Mouse (Mus musculus): ENCODE data around the gene Cd164. TPM values are rescaled to one million over a fixed set of nuclear protein-coding genes. Genes with fewer than 3 reads are reported as not detected.

Cd164 gene
- total RNA-seq, 2 experiments from 2014 or later, result 56.8 to 67.2 TPM

DNA sequence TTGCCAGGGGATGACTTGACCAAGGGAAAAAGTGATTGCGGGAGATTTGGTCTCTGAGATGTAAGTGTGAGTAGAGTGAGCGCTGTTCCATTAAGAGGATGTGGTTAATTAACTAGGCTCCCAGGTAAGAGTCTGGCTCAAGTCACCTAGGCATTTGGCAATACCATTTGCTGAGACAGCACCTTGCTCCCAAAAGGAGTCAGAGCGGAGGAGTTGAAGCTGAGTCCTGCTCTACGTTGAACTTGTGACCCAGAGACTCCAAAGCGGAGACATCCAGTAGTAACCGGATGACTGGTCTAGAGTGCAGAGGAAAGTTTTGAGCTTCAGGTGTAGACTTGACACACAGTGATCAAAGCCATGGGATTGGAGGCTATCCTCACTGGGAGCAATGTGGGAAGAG lies 22.8 kb downstream of the Cd164 start:
- Histone ChIP-seq H3K4me3 (no peak overlapping the region), H3K27ac (no peak overlapping the region)
- no peak for TF ChIP-seq CTCF (conservative IDR thresholded peaks at IDR 0.05)
- DNase-seq (ENCODE audit: low spot score in 2 of 2), result no peak

DNA sequence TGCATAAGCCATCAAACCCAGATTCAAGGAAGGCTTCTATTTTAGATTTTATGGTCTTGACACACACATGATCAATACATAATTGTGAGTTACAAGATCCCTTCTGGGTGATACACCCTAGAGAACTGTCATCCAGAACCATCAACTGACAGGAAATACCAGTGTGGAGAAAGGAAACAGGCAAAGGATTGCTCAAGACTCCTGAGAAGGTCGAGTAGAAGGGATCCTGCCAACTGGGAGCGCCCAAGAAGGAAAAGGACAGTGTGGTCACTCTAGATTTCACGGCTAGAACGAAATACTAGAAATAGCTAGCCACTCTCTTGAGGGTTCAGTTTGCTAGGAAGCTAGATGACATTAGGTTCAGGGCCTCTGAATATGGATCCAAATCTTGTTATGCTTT lies 24.2 kb downstream of the Cd164 start:
- DNase-seq (ENCODE audit: low spot score in 2 of 2), result no peak
- H3K27ac ChIP-seq, result no peak overlapping the region
- no peak for TF ChIP-seq CTCF (conservative IDR thresholded peaks at IDR 0.05)
- H3K4me3 ChIP-seq, result no peak overlapping the region

DNA sequence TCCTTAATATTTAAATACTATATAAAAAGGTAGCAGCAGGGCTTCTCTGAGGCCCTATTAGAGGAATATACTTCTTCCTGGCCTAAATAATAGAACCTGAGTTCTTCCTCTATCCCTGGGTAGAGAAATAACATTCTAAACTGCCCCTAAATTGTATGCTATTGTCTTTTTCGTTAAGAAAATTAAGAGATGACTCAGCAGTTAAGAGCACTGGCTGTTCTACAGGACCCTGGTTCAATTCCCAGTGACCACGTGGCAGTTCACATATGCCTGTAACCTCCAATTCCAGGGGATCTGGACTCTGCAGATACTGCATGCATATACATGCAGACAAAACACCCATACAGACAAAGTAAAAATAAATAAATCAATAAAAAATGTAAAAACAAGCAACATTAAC lies 24.6 kb downstream of the Cd164 start:
- Histone ChIP-seq H3K27ac (no peak overlapping the region), H3K4me3 (no peak overlapping the region)
- DNase-seq (ENCODE audit: low spot score in 2 of 2), result no peak
- no peak for TF ChIP-seq CTCF (conservative IDR thresholded peaks at IDR 0.05)

DNA sequence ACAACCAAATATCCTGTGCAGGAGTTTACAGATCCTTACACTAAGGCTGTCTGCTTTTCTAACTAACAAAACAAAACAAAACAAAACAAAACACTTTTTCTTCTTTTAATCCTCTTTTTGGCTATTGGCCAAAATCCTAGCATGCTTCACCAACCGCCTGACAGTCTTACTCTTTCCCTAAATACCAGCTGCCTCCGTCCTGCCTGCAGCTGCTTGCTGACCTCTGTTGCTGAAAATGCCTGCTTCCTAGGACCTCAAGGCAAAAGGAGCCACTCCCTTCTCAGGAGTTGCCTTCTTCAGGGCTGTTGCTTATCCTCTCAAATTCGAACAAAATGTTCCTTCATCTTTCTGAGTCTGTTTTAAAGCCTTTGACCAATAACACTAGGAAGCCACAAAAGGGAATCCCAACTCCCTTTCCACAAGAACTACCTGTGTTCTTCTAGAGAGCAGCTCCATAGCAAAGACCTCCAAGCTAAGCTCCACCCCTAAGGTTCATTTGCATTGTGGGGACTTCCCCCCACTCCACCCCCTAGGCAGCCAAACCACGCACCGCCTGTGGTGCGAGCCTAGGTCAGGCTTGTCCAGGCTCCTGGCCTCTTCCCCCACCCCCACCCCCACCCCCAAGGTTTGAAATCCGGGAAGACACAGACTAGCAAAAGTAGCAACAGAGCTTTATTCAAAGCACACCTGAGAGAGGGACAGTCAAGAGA lies 25.4 kb downstream of the Cd164 start:
- no peak for TF ChIP-seq CTCF (conservative IDR thresholded peaks at IDR 0.05)
- H3K4me3 ChIP-seq, result no peak overlapping the region
- H3K27ac ChIP-seq, result no peak overlapping the region
- no peak for DNase-seq (ENCODE audit: low spot score in 2 of 2)

DNA sequence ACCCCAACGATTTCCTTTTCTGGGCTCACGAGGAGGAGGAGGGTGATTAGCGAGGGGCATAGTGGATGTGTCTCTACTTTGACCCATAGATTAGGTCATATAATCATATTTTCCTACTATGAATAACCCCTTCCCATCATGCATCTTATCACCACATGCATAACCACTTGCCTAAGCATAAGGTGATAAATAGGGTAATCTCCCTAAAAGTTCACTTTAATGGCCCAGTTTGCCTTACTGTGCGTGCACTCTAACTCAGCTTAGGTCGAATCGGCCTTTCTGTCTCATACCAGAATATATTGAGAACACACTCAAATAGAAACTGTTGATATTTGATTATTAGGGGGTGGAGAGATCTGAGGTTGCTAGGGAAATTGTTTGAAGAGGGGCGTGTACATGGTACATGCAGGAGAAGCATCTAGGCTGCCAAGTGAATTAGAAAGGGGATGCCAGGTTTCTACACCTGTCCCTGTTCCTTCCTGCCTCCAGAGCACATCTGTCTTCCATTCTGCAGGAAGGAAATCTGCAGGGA lies 26.1 kb downstream of the Cd164 start:
- TF ChIP-seq CTCF (conservative IDR thresholded peaks at IDR 0.05), result no peak
- Histone ChIP-seq H3K27ac (no peak overlapping the region), H3K4me3 (no peak overlapping the region)
- no peak for DNase-seq (ENCODE audit: low spot score in 2 of 2)

DNA sequence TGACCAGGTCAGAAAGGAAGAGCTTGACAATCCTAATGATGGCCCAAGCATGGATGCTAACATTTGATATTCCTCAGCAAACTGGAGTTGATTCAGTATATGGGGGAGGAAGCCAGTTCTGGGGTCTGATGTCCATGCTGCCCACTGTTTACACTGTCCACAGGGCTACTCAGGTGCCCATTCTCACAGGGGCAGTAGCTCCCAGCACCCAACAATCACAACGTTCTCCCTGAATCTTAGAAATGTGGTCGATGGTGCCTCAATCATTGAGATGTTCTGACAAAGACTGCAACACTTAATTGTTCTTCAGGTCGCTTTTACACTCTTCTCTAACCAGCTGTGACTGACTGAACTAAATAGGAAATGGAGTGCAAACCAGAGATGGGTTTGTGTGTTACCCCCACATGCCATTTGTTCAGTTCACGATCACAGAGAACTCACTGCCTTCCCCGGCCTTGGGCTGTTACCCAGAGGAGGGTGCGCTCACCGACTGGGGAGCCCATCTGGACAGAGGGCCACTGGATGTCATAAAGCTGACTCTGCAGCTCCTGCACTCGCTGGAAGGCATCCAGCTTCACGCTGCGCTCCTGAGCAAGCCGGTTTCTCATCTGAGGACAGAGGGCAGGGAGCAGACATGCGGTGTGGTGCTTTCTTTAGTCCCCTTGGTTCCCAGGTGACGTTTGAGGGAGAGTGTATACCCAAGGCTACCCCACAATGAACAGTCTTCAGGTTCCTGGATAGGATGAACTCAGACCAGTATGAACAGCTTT lies 27.4 kb downstream of the Cd164 start:
- Histone ChIP-seq H3K27ac (no peak overlapping the region), H3K4me3 (no peak overlapping the region)
- no peak for DNase-seq (ENCODE audit: low spot score in 2 of 2)
- TF ChIP-seq CTCF (conservative IDR thresholded peaks at IDR 0.05), result no peak

DNA sequence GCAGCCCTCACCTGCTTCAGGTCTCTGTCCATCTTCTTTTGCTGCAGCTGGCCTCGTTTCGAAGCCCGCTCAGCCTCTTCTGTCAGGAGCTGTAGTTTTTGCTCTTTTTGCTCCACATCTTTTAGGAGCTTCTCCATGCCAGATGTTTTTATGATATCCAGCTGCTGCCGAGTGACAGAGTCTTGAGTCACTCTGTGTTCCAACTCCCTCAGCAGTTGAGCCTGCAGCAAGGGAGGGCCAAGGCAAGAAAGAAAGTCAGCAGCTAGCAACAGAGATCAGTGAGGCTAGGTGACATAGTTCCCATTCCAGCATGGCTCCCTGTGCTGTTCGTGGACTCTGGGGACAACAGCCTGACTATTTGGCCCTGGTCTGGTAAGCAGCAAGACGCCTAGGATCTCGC lies 31.5 kb downstream of the Cd164 start:
- no peak overlapping the region for H3K27ac ChIP-seq
- no peak for TF ChIP-seq CTCF (conservative IDR thresholded peaks at IDR 0.05)
- no peak for DNase-seq (ENCODE audit: low spot score in 2 of 2)
- no peak overlapping the region for H3K4me3 ChIP-seq

DNA sequence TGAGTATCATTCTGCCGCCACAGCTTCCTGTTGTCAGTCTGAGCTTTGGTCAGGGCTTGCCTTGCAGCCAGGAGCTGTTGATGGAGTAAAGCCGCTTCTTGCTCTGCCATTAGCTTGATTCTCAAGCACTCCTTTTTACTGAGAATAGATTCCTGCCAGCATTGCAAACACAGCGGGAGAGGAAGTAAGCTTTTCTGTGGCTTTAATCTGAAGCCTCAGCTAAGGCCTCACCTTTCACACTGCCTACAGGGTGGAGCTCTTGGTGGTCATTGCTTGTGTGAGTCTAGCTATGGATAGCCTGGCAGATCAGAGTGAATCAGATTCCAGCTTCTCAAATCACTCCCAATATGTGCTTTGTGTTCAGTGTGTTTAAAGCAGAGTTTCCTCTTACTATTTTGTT lies 33.1 kb downstream of the Cd164 start:
- no peak for TF ChIP-seq CTCF (conservative IDR thresholded peaks at IDR 0.05)
- no peak for DNase-seq (ENCODE audit: low spot score in 2 of 2)
- H3K27ac ChIP-seq, result no peak overlapping the region
- H3K4me3 ChIP-seq, result no peak overlapping the region

DNA sequence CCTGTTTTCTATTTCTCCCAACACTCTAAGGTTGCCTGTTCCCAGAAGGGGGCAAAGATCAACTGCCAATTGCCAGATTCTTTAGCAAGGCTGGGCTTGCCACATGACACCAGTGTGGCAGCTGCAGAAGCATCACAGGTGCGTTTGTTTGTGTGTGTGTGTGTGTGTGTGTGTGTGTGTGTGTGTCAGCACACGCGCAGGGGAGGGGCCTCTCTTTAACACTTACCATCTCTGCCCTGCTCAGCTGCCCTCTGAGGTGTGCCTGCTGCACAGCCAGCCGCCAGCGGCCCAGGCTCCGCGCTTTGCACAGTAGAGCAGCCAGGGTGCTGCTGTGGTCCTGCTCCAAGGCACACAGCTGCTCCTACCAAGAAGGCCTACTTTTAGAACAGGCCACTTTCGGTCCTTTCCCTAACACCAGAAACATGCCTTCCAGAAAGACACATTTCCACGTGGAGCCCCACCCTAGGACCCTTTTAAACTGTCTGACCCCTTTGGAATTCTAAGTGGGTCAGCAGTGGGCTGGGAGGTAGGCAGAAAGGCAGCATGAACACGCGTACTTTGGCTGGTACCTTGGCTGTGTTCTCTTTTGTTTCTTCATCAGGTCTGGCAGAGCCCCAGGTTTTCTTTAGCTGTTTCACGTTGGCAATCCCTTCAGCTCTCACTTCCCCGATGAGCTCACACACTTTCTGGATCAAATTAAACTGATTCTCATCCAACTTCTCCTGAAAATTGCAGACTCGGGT lies 33.8 kb downstream of the Cd164 start:
- Histone ChIP-seq H3K4me3 (no peak overlapping the region), H3K27ac (no peak overlapping the region)
- no peak for TF ChIP-seq CTCF (conservative IDR thresholded peaks at IDR 0.05)
- DNase-seq (ENCODE audit: low spot score in 2 of 2), result peak in 1 of 2 experiments; percentile 29

DNA sequence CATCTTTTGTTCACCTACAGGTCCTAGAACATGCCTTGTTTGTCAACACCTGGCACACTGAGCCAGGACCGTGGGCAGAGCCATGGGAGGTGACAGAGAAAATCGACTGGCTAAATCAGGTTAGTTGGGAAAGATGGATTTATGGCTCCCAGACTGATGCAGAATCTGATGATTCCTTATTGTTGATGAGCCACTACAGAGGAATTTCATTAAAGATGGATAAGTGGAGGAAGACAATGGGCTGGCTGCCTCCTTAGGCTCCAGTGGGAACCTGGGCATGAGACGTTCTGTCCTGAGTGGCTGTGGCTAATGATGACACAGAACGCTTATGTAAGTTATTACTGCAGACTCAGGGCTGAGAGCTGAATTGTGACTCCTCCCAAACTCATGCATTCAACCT lies 34.5 kb downstream of the Cd164 start:
- TF ChIP-seq CTCF (conservative IDR thresholded peaks at IDR 0.05), result no peak
- no peak for DNase-seq (ENCODE audit: low spot score in 2 of 2)
- Histone ChIP-seq H3K4me3 (no peak overlapping the region), H3K27ac (no peak overlapping the region)

DNA sequence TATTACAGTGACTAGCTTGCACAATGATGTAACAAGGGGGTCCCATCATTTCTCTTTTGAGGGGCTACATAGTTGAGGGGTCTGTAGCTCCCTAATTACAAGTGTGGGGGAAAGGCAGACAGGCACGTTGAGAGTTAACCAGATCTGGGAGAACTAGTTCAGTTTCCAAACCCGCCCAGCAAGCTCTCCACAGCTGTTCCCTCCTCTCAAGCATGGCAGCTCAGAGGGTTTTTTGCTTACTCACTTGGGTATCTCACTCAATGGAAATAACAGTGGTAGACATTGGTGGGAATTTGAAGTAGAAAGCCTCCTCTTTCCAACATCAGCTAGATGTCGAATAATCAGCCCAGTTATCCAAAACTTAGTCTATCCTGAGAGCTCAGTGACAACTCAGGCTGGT lies 35.9 kb downstream of the Cd164 start:
- Histone ChIP-seq H3K4me3 (no peak overlapping the region), H3K27ac (no peak overlapping the region)
- DNase-seq (ENCODE audit: low spot score in 2 of 2), result no peak
- no peak for TF ChIP-seq CTCF (conservative IDR thresholded peaks at IDR 0.05)

DNA sequence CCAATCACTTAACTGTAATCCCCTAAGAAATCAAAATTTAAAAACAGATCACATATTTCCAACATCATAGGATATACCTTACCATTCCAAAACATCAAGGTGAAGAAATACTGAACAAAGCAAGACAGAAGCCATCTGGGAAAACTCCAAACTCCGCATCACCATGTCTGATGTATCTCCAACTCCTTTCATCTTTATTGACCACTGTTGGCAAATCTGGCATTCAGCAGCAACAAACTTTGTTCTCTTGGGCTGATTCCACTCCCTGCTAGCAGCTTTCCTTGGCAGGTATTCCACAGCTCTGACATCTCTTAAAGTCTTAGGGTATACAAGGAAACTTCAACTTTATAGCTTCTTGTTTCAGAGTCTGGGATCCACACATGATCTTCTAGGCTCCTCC lies 39.2 kb downstream of the Cd164 start:
- DNase-seq (ENCODE audit: low spot score in 2 of 2), result no peak
- Histone ChIP-seq H3K27ac (no peak overlapping the region), H3K4me3 (no peak overlapping the region)
- no peak for TF ChIP-seq CTCF (conservative IDR thresholded peaks at IDR 0.05)

DNA sequence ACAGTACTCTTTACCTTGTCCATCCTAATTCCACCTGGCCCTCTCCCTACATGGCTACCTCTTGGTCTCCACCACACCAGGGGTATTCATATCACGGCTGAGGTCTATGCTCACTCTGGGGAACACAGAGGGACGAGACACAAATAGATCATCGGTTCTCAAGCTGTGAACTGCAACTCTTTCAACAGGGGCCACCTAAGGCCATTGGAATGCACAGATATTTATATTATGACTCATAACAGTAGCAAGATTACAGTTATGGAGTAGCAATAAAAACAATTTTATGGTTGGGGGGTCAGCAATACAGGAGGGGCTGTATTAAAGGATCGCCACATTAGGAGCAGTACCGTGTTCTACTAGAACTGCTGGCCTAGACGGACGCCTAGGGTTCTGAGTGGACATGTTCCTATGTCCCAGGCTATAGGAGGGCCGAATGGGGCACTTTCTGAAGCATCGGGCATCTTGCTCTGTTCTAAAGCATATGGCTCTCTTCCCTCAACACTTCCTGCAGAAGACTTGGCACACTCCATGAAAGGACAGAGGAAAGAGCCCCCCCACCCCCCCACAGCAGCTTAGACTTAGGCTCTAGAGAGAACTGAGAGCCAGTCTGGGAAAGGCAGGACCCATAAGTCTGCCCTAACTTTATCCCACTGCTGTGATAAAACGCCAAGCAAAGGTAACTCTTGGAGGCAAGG lies 42.6 kb downstream of the Cd164 start:
- TF ChIP-seq CTCF (conservative IDR thresholded peaks at IDR 0.05), result no peak
- H3K4me3 ChIP-seq, result no peak overlapping the region
- no peak for DNase-seq (ENCODE audit: low spot score in 2 of 2)
- H3K27ac ChIP-seq, result no peak overlapping the region

All from layer of hippocampus, adult 2 months (tissue).